Mouse (Mus musculus) adrenal gland, adult (tissue): ENCODE measurements around the gene Mylk3.
A peak's percentile ranks its signal among the peaks of the same experiment; 100 is the strongest.

ENCODE experiments used
- DNase-seq, 2 experiments: peaks; one replicate each; pipeline ENCODE4 v3.0.0; 2022 to 2023; ENCODE audit warnings: low spot score in 1 of 2; ENCODE audit not compliant: inconsistent age in 2 of 2

Gene Mylk3

DNA sequence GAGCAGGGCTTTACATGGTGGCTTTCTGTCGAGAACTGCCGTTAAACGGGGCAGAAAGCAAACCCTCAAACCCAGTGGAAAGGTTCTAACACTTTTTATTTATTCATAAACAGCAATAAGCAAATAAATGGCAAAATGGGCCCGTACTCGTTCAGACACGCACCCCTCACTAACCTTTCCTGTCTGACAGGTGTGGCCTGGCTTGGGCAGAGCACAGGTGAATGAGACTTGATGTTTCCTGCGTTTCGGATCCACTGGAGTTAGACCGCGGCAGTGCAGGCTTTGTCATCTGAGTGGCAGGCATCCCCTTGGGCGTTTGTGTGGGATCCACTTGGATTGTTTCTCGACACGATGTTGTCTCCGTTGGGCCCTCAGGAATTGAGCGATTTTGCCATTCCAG lies 64.2 kb downstream of the Mylk3 start:
- no peak for DNase-seq

DNA sequence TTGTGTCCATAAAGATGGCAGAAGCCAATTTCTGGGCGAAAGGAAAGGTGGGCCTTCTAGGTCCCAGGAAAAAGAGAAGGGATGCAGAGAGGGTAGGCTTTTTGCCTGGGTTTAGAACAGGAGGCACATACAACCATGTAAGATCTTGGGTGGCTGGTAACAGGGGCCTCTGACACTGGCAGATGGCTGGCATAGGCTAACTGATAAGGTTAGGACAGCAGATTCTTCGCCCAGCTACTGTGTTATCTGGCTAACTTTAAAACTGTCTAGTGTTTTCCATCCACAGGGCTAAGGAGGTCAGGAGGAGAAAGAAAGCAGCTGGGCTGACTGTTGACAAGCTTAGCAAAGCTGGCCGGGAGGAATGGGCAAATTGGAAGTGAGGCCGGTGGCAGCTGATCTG lies 67.6 kb downstream of the Mylk3 start:
- no peak for DNase-seq

DNA sequence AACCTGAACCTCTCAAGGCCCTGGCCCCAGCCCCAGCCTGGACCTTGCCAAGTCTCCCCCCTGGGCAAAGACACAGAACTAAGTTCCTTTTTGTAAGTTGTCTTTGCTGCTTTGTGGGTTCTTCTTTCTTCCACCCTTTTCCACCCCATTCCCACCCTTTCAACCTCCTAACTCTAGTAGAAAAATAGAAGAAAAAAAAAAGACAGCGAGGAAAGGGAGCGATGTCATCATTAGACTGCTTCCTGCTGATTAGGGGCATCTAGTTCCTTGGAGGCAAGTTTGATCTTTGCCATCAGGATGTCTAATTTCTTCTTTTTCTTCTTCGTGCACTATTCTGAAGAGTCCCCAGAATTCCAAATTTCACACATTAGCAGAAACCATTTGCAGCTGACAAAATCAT lies 73.1 kb downstream of the Mylk3 start:
- no peak for DNase-seq

DNA sequence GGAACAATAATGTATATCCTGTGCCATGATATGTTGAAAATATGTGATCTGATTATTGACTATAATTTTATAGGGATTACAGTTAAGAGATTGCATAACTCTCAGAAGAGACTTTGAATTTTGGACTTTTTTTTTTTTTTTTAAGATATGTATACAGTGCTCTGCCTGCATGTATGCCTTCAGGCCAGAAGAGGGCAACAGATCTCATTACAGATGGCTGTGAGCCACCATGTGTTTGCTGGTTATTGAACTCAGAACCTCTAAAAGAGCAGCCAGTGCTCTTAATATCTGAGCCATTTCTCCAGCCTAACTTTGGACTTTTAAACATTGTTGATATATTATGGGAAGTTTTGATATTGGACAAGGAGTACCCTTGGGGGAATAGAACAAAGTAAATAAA lies 74.4 kb downstream of the Mylk3 start:
- DNase-seq: peak; percentile 13 to 51

DNA sequence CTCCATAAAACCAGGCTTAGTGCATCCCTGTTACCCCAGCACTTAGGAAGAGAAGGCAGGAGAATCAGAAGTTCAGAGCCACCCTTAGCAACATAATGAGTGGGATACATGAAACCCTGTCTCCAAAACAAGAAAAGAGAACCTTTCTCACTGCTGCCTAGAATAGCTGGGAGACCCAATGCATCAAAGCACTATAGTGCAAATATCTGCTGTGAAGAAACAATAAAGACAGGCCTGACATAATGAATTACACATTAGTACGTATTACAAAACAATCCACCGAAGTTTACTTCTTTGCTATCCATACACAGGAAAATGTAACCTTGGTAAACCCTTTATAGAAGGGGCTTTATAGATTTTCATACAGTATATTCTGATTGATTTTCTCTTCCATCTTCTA lies 77.6 kb downstream of the Mylk3 start:
- no peak for DNase-seq

DNA sequence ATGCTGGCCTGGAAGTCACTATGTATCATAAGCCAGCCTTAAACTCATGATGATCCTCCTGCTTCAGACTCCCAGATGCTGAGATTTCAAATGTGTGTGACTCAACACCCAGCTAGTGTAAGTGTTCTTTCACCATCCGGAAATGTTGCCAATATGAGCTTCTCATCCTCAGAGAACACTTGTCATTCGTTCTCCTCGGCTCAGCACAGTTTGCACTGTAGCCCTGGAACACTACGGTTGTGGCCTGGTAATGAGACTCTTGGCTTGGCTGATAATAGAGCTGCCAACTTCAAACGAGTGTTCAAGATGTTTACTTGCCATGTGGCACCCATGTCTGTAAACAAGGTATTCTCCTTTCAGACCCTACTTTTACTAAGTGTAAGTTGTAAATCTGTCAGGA lies 82.6 kb downstream of the Mylk3 start:
- no peak for DNase-seq

DNA sequence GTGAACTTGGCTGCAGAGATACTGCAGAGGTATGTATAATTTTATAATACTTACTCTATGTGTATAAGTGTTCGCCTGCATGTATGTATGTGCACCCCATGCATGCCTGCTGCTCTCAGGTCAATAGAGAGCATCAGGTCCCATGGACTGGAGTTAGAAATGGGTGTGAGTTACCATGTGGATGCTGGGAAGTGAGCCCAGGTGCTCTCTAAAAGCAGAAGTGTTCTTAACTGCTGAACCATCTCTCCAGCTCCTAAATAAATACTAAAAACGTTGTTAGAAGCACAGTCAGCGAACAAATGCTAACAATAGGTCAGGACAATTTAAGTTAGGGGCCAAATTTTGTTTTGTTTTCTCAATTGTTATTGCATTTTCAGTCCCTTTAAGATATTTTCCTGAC lies 83.2 kb downstream of the Mylk3 start:
- DNase-seq: no peak

DNA sequence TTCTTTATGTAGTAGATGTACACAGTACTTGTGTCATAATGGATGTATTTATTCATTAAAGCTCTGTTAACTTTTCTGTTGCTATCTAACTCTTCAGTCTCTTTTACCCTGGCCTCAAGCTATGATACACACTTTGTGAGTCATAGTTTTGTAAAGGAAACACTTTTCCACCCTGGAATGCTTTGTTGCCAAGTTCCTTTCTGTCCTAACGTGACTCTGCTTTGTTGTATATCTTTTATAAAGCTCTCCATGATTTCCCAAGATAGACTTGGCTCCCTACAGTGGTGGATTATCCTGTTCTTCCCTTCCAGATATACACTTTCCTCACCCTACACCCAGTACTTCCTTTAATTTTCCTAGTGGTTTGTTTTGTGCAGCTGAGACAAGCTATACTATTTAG lies 84.2 kb downstream of the Mylk3 start:
- DNase-seq: no peak

DNA sequence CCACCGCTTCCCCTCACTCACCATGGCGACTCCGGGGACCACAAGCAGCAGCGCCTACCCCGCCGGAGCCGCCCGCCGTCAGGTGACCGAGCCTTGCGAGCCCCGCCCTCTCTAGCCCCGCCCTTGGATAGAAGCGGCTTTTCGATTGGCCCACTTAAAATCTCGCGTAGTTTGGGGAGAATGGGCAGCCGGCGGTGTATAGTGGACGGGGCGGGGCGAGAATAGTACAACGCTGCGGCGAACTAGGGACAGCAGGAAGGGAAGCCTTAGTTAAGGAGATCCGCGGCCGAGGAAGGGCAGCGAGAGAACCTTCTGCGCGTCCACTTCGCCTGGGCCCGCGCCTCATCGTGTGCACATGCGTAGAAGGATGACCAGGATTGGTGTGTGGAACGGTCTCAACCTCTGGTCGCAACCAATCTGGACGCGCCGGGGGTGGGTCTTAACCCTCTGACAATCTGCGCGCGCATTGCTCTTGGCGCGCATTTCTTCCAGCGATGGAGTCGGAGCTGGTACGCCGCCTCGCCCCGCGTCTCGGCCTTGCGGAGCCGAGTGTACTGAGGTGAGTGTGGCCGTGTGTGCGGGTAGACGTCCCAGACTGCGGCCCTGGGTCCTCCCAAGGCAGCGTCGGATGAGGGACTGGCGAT lies 86.6 kb downstream of the Mylk3 start, which contains the start of the genes Orc6 and Vps35:
Gene Orc6, plus strand, starts transcription at position 199 of the 644 bp plus-strand sequence.
Gene Vps35, minus strand, starts transcription at position 369 of the 644 bp plus-strand sequence.
- peak; percentile 96 to 99 for DNase-seq

DNA sequence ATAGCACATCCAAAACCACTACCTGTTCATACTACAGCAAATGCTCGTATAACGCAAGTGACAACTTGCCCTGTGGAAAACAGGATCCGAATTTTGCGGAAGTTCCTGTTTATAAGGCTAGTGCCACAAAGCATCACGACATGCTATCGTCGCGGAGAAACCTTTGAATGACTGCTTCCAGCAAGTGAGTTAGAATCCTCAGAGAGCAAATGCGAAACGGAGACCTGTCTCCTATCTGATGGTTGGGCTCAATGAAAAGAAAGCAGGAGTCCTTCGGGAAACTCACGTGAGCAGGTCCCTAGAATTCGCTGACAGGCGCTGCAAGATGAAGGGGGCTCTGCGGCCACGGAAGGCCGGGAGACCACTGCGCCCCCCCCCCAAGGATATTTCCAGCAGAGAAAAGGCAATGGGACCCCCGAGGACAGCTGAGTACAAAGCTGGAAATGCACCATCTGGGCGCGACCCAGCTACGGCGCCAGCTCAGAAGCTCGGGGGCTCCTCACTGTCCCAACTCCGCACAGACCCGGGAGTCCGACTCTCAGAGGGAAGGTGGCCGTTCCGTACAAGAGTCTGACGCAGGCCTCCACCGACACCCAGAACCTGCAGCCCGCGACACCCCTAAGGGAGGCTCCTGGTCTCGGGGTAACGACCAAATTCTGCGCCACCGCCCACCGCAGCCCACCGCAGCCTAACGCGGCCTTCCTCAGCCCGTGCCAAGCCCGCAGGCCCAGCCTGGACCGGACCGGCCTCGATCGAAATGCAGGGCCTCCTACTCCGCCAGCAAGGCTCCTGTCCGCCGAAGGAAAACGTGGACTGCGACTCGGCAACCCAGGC lies 87.3 kb downstream of the Mylk3 start:
- DNase-seq: peak; percentile 20 to 53

DNA sequence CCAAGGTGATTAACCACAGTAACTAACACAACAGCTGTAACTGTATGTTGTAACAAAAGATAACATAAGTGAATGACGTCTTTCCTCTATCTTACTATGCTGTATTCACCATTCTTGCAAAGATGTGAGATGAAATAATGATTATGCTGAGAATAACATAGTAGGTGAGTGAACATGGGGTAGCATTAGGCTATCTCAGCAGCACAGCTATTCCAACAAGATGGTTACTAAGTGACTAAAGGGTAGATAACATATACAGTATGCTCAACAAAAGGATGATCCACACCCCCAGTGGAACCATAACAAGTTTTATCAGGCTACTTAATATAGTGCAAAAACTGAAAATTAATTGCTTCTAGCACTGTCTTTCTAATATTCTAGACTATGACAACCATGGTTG lies 99.3 kb downstream of the Mylk3 start:
- DNase-seq: no peak
